Mouse (Mus musculus): ENCODE data around the gene Lrrn4. TPM values are rescaled to one million over a fixed set of nuclear protein-coding genes. Genes with fewer than 3 reads are reported as not detected.

The Lrrn4 gene
- total and polyA plus RNA-seq, 3 experiments, result not detected

DNA sequence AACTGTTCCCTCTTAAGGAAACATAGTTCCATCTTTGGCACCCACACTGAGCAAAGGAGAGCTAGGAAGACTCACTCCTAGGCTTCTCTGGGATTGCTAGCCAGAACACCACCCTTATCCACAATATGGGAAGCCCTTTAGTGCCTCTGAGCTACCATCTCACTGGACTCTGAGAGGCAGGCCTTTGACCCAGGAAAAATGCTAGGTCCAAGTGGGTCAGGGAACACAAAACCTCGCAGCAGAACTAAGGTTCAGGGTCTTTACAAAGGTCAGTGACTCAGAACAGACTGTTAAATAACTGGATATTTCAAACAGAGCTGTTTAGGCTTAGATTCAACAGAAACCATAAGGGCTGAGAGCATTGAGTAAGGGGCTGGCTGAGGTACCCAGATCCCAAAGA lies 3.7 kb downstream of the Lrrn4 start:
- Histone ChIP-seq H3K27me3 (replicated peaks) (peaks cover 62% of the 10 kb centered on the region), H3K79me2 (replicated peaks; ENCODE audit: control insufficient read depth, extremely low read depth, insufficient read depth, poor library complexity, severe bottlenecking) (no peaks in the 10 kb centered on the region), H3K4me1 (ENCODE audit: control insufficient read depth in 1 of 2, insufficient read depth in 2 of 2) (peaks cover 5 to 7% of the 10 kb centered on the region in 2 experiments; a peak in 3 of 4 replicates), H3K36me3 (replicated peaks in 1 of 2; ENCODE audit: control insufficient read depth in 1 of 2, insufficient read depth in 1 of 2, low read length in 1 of 2) (no peaks in the 10 kb centered on the region), H3K9ac (ENCODE audit: insufficient read depth, low read depth) (no peak overlapping the region), H3K27ac (ENCODE audit: insufficient read depth, low read depth) (no peak overlapping the region), H3K9me3 (replicated peaks; ENCODE audit: low read length) (peaks cover 2% of the 10 kb centered on the region), H3K4me2 (ENCODE audit: insufficient read depth, low read depth, poor library complexity, severe bottlenecking) (no peak overlapping the region), H3K4me3 (replicated peaks in 1 of 3; ENCODE audit: low read depth in 2 of 3, low read length in 2 of 3, poor library complexity in 1 of 3) (no peak overlapping the region)
- in situ Hi-C loops (cut with MboI; ENCODE audit: low pct_ligation_motif_present, low pct_unique_long_range_greater_than_20kb, low sequenced_read_pairs), result no loop called here
- TF ChIP-seq E2F4 (IDR thresholded peaks at IDR 0.05; ENCODE audit: insufficient replicate concordance, low read depth, low read length), result no peak
- TF ChIP-seq HCFC1 (IDR thresholded peaks at IDR 0.05; ENCODE audit: low read depth, low read length), result no peak
- TF ChIP-seq MAFK (IDR thresholded peaks at IDR 0.05; ENCODE audit: insufficient replicate concordance, low read length), result no peak
- TF ChIP-seq ZKSCAN1 (IDR thresholded peaks at IDR 0.05; ENCODE audit: borderline replicate concordance, low read depth, low read length), result no peak
- TF ChIP-seq ZNF384 (IDR thresholded peaks at IDR 0.05; ENCODE audit: low read depth, low read length), result no peak
- no peak for TF ChIP-seq TBP (conservative IDR thresholded peaks at IDR 0.05; ENCODE audit: low read depth, low read length)
- TF ChIP-seq PAX5 (IDR thresholded peaks at IDR 0.05; ENCODE audit: low read length), result no peak
- no peak for TF ChIP-seq CTCF (conservative IDR thresholded peaks at IDR 0.05 in 1 of 2, IDR thresholded peaks at IDR 0.05 in 1 of 2; ENCODE audit: low read depth in 2 of 2, low read length in 2 of 2)
- no peak for TF ChIP-seq MAZ (IDR thresholded peaks at IDR 0.05; ENCODE audit: low read depth, low read length)
- no peak for TF ChIP-seq BHLHE40 (IDR thresholded peaks at IDR 0.05; ENCODE audit: low read depth, low read length)
- no peak for TF ChIP-seq JUND (conservative IDR thresholded peaks at IDR 0.05; ENCODE audit: low read depth, low read length)
- TF ChIP-seq ETS1 (conservative IDR thresholded peaks at IDR 0.05; ENCODE audit: low read depth, low read length), result no peak
- TF ChIP-seq NRF1 (IDR thresholded peaks at IDR 0.05; ENCODE audit: low read depth, low read length), result no peak
- no peak for TF ChIP-seq IRF4 (IDR thresholded peaks at IDR 0.05; ENCODE audit: low read depth, low read length)
- TF ChIP-seq ZC3H11A (IDR thresholded peaks at IDR 0.05; ENCODE audit: low read depth, low read length), result no peak
- TF ChIP-seq MEF2A (IDR thresholded peaks at IDR 0.05; ENCODE audit: borderline replicate concordance, low read depth, low read length), result no peak
- no peak for TF ChIP-seq EP300 (IDR thresholded peaks at IDR 0.05; ENCODE audit: low read length)
- no peak for DNase-seq (ENCODE audit: extremely low read depth)
- dilution Hi-C loops (cut with MboI; ENCODE audit: extremely low pct_ligation_motif_present, extremely low pct_unique_long_range_greater_than_20kb, low sequenced_read_pairs), result no loop called here

GRCm38 (mm10) chr2:132873657-132874326 lies 6.9 kb downstream of the Lrrn4 start:
- dilution Hi-C loops (cut with MboI; ENCODE audit: extremely low pct_ligation_motif_present, extremely low pct_unique_long_range_greater_than_20kb, low sequenced_read_pairs), result no loop called here
- Histone ChIP-seq H3K36me3 (replicated peaks in 1 of 2; ENCODE audit: control insufficient read depth in 1 of 2, insufficient read depth in 1 of 2, low read length in 1 of 2) (no peaks in the 10 kb centered on the region), H3K9ac (ENCODE audit: insufficient read depth, low read depth) (no peak overlapping the region), H3K79me2 (replicated peaks; ENCODE audit: control insufficient read depth, extremely low read depth, insufficient read depth, poor library complexity, severe bottlenecking) (no peaks in the 10 kb centered on the region), H3K27ac (ENCODE audit: insufficient read depth, low read depth) (no peak overlapping the region), H3K9me3 (replicated peaks; ENCODE audit: low read length) (peaks cover 2% of the 10 kb centered on the region), H3K27me3 (replicated peaks) (peaks cover 34% of the 10 kb centered on the region), H3K4me2 (ENCODE audit: insufficient read depth, low read depth, poor library complexity, severe bottlenecking) (no peak overlapping the region), H3K4me3 (replicated peaks in 1 of 3; ENCODE audit: low read depth in 2 of 3, low read length in 2 of 3, poor library complexity in 1 of 3) (no peak overlapping the region), H3K4me1 (ENCODE audit: control insufficient read depth in 1 of 2, insufficient read depth in 2 of 2) (peaks cover 2 to 9% of the 10 kb centered on the region in 2 experiments; a peak in 3 of 4 replicates)
- no peak for DNase-seq (ENCODE audit: extremely low read depth)
- in situ Hi-C loops (cut with MboI; ENCODE audit: low pct_ligation_motif_present, low pct_unique_long_range_greater_than_20kb, low sequenced_read_pairs), result no loop called here
- peak; percentile 77 for TF ChIP-seq MAFK (IDR thresholded peaks at IDR 0.05; ENCODE audit: insufficient replicate concordance, low read length)
- no peak for TF ChIP-seq JUND (conservative IDR thresholded peaks at IDR 0.05; ENCODE audit: low read depth, low read length)
- TF ChIP-seq TCF12 (IDR thresholded peaks at IDR 0.05; ENCODE audit: low read depth, low read length), result no peak

Data from CH12.LX (cell line).